Mouse (Mus musculus): ENCODE measurements around the gene Cdhr3.

Gene Cdhr3

DNA sequence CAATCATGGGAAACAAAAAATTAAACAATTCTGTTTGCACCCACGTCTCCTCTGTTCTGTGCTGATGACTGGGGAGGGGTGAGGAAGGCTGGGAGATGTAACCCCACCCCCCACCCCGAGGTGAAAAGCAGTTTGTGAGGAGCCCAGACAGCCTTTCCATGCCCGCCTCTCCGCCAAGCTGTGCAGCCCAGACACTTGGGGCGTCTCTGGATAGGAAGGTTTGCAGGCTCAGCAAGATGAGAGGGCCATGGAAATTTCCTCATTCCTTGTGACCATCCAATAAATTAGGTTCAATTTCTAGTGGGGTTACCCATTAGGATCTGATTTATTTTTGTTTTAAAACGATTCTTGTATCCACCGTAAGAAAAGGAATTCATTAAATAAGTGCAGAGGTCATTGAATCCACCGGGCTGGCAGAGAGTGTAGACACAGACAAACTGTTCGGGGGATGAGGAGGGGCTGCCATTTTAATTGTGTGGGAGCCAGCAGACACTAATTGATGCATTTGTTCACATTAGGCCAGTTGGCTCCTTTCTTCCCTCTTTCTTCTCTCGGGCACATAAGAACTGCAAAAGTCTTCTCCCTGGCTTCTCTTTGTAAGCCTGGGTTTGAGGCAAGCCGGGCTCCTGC is 57.5 kb downstream of the Cdhr3 start:
- DNase-seq (ENCODE audit: low spot score in 2 of 2), result no peak

DNA sequence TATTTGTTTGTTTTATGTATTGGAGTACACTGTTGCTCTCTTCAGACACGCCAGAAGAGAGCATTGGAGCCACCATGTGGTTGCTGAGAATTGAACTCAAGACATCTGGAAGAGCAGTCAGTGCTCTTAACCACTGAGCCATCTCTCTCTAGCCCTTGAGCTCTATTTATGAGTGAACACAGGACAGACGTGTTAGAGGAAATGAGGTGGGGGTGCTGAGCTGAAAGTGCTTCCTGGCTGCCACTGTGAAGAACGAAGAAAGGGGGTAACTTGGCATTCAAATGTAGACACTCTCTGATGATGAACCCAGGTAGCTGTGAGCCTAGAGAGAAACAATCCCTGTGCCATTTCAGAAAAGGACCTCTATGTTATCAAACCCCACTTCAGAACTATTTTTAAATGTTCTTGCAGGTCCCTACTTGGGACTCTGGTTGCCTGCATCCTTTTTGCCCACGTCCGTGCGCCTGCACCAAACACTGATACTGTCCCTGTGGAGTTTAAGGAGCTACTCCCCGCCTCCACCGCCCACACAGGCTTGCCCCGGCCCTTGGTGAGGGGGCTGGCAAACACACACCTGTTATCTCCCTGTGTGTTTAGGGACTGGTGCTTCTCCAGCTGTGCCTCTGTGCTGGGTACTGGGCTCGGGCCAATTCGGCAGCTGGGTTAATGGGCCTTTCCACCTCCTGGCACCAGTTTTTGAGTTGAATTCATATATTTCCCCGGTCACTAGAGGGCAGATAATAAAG is 58.2 kb downstream of the Cdhr3 start:
- DNase-seq (ENCODE audit: low spot score in 2 of 2), result peak in 1 of 2 experiments; percentile 35

DNA sequence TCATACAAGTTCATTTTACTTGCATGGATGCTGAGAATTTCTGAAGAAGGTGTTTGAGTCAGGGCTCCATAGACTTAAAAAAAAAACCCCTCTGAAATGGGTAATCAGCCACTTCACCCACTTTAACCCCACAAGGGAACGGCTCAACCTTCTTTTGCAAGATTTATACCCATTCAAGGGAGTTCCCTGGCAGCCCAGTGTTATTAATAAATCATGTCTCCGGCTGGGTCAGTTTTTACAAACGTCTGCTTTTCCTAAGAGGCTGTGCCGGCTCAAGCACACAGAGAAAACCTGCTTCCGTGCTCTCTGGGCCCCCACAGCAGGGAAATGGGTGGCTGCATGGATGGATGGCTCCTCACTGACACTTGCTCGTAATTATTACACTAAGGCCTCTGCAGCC is 59.5 kb downstream of the Cdhr3 start:
- DNase-seq (ENCODE audit: low spot score in 2 of 2), result no peak

DNA sequence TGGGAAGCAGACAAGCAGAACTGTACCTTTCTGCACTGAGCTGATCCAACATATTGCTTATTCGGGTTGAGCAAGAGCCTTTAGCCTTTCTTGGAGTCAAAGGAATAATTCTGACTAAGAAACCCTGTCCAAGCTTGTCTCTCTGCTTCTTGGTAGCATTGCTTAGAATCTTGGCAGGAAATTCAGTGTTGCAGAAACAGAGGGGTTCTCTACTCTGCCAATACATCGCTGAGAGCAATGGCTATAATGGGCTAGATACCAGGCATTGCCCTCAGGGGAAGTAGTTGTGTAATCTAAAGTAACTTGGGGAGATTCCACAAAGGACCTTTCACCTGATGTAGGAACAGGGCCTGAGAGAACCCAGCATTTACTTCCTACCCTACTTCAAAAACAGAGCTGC is 62.1 kb downstream of the Cdhr3 start:
- no peak for DNase-seq (ENCODE audit: low spot score in 2 of 2)

DNA sequence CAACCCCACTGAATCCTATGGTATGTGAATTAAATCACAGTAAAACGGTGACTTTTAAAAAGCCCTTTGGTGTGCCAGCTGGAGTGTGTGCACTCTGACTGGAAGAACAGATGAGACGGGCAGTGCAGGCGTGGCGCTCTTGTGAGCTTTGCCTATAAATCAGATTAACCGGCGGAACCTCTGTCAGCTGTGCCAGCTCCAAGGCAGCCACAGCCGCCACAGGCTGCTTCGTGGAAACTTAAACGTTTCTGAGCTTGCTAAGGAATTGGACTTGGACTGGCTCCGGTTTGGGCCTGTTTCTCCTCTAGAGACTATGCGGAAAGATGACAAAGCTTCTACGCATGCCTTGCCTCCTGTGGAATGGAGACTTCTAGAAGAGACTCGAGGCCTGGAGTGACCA is 62.6 kb downstream of the Cdhr3 start:
- no peak for DNase-seq (ENCODE audit: low spot score in 2 of 2)

DNA sequence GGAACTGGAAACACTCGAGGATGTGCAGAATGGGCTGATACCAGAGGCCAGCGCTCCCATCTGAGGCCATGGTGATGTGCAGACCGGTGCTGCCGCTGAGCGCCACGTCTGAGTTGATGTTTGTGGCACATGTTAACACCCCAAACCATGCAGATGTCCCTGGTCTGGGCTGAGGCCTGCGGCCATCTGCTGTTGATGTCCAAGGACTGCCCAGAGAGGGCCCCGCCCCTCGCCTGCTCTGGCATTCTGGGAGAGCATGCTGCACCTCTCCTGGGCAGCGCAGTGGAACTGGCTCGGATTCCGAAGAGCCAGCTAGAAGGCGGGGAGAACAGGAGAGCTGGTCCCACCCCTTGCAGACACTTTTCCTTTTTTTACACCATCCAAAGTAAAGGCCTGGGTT is 64.0 kb downstream of the Cdhr3 start:
- DNase-seq (ENCODE audit: low spot score in 2 of 2), result no peak

DNA sequence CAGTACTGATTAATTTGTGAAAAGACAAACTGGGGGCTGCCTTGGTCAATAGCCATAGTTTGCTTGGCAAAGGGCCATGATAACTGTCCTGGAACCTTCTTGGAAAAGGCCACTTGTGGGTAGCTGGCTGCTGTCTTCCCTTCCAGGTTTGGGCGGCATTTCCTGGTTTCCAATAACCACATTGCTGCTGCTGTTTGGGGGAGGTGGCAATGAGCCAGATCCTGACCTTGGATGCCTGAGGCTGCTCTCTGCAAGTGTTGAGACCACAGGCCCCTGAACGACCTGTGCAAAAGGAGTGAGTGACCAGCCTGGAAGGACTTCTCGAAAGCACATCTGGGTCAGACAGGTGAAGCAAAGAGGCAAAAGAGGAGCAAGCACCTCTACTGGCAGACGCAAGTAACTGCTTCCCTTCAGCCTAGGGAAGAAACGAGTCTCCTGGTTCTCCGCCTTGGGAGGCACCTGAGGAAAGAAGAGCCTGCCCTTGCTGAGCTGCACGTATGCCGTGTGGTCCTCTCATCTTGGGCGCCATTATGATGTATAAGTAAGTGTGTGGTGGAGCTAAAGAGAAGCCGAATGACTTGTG is 64.5 kb downstream of the Cdhr3 start:
- no peak for DNase-seq (ENCODE audit: low spot score in 2 of 2)

DNA sequence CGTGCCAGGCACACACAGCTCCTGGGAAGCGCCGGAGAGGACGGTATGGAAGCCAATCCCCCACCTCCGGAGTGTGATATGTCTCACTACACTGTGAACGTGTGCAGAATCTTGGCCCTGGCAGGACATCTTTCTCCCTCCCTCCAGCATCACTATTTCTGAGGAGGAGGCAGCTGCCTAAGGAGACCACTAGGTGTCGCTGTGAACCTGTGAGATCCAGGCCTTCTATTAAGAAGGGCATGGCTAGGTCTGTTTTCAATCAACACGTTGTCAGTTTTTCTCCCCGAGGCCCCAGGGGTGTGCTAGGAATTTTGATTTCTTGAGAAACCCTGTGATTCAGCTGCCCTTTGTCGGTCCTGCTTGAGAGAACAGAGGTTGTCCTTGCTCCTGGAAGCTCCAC is 65.6 kb downstream of the Cdhr3 start:
- peak; percentile 64 to 71 for DNase-seq (ENCODE audit: low spot score in 2 of 2)

DNA sequence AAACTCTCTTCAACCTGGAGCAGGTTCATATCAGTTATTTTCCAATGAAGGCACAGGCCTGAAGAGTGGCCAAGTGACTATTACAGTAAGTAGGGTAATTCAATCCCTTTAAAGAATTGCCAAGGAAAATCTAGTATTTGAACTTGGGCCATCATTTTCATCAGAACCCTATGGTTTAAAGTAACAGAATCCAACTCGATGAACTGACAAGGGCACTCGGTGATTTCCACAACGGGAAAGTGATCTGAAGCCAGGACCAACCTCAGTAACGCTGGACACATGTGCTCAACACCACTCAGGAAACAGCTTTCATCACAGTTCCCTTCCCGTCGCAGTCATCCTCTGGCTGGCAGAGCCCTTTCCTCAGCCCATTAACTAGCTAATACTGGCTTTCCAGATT is 68.2 kb downstream of the Cdhr3 start:
- no peak for DNase-seq (ENCODE audit: low spot score in 2 of 2)

DNA sequence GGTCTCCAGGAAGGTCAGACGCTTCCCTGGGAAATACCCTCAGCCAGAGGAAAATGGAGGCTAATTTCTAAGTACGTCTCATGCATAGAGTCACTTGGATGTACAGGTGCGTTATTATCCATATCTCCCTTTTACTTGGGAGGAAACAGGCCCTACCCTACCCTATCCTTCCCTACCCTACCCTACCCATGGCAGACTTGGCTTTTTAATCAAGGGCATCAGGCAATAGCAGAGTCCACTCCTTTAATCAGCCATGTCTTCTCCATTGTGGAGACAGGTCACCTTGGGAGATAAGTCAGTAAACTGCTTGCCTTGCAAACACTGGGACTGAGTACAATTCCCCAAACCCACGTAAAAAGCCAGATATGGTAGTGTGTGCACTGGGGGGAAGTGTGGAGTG is 70.9 kb downstream of the Cdhr3 start:
- DNase-seq (ENCODE audit: low spot score in 2 of 2), result no peak

DNA sequence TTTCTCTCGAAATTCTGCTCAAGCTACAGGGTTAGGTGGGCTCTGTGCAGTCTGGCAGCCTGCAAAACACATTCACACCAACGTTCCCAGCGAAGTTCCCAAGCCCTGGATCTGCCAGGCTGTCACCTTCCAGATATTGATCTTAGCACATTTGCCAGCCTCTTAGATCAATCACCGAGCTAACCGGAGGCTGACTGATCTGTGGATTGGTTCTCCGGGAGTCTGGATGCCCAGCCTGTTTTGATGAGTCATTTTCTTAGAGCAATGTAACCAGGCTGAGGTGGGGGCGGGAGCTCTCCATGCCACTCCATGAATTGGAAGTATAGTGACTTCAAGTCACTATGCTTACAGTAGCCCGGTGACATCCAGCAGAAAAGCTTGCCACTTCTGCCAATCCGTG is 71.5 kb downstream of the Cdhr3 start:
- no peak for DNase-seq (ENCODE audit: low spot score in 2 of 2)

DNA sequence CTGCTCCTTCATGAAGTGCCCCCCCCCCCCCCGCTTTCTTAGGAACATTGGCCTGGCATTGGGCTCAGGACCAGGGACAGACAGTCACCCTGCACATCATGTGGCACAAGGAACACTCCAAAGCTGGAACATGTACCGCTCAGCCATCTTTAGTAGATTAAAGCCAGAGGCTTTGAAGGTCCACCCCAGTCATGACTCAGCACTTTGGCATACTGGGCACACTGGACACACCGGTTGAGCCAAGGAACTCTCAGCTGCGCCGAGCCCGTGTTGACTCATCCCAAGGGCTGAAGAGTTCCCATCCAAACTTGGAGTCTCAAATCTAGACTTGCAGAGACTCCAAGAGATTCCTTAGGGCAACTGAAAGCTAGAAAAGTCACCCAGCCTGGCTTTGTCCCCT is 72.7 kb downstream of the Cdhr3 start:
- DNase-seq (ENCODE audit: low spot score in 2 of 2), result no peak

DNA sequence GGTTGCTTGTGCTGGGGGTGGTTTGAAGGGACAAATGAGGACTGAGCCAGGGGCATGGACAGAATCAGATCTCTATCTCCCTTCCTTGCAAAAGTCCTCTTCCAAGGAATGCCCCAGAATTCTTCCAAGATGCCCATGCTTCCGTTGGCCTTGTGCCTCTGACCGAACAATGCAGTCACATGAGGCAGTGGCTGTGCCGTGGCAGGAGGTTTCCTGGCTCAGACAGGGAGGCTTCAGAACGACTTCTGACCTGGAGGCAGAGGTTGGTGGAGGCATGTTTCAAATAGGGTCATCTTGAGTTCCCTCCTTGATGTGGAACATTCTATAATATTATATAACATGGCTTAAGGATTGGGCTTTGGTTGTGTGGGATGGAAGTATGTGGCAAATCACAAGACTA is 74.1 kb downstream of the Cdhr3 start:
- DNase-seq (ENCODE audit: low spot score in 2 of 2), result no peak

DNA sequence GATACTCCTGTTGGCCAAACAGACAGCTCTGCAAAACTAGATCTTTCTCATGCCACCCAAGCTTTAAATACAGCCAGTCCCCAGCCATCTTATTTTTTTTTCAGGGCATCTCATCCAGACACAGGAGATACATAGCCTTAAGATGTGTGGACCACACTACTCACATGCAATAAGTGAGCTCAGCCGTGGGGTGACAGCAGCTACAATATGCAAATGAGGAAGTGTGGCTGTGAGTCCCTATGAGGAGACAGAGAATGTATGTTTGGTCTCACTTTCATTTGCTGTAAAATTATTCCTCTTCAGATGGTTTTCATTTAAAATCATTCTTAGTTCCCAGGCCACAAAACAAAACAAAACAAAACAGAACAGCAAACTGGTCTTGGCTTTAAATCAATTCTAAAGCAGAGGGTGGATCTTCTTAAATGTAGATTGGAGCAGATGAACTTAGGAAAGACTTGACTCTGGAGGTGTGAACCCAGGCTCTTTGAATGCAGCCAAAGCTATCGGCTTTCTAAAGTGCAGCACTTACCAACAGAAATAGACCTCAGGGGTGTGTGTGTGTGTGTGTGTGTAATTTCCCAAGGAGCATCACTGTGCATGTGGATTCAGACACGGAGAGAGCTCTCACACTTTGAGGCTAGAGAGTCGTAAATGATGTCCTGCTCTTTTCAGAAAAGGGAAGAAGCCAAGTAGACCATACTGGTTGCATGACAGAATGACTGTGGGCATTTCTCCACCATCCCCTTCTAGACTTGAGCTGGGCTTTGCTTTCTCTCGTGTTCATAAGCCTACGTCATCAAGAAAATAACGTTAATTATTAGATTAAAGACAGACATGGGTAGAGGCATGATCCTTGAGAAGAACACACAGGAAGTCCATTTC is 75.6 kb downstream of the Cdhr3 start:
- no peak for DNase-seq (ENCODE audit: low spot score in 2 of 2)

DNA sequence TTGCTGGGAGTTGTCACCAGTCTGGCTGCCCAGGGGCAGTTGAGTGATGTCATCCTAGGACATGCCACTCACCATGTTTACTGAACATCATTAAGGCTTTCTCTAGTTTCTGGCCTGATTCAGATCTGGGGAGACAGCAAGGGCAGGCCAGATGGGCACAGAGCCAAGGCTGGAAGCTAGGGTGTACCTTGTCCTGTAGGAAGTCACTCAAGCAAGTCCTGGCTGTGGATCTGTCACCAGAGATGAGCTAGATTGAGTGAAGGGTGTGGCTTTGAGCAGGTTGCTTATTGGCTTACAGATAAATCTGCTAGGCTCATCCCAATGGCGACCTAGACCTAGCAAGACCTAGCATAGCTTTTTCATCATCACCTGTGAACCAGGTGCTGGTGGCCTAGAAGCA is 77.6 kb downstream of the Cdhr3 start:
- DNase-seq (ENCODE audit: low spot score in 2 of 2), result no peak

DNA sequence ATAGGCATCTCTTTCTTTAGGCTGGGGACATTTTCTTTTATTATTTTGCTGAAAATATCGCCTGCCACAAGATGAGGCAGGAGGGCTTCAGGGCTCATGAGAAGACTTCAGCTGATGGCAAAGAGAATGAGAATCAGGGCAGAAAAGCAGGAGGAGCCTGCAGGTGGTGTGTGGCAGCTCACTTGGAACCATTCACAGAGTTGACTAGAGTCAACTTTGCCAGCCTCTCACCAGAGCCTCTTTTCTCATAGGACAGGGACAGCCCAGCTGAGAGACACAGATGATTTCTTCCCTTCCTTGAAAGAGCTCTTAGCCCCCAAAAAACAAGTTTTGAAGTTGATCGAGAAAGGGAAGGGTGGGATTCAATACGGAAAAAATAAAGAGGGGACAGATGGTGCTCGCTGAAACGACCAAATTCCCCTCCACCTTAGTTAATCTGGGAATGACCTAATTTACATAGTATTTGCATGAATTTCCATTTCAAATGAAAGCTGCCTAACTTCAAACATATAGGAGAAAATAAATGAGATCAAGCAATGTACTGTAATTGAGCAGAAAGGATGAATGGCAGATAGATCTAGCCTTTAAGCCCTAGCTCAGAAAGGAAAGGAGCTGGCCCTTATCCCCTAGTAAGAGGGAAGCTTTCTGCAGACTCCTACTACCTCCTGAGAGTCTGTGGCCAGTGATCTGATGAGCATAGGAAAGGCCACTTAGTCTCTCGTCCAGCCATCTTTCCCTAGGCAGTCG is 78.5 kb downstream of the Cdhr3 start:
- DNase-seq (ENCODE audit: low spot score in 2 of 2), result no peak

DNA sequence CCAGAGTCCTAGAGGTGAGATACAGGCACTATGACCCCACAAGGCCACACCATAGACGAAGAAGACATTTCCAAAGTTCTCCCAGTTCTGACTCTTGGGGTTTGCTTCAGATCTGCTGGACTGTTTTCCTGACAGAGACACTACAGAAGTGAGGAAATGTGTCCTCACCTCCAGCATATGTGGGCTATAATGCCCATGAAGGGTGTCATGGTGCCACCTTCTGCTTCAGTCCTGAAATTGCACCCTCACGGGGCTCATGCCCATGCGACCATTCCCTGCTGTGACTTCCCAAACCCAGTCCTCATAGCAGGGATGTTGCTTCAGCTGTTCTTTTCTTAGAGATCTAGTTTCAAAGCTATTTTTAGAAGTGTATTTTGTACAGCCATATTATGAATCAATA is 82.6 kb downstream of the Cdhr3 start:
- DNase-seq (ENCODE audit: low spot score in 2 of 2), result no peak

DNA sequence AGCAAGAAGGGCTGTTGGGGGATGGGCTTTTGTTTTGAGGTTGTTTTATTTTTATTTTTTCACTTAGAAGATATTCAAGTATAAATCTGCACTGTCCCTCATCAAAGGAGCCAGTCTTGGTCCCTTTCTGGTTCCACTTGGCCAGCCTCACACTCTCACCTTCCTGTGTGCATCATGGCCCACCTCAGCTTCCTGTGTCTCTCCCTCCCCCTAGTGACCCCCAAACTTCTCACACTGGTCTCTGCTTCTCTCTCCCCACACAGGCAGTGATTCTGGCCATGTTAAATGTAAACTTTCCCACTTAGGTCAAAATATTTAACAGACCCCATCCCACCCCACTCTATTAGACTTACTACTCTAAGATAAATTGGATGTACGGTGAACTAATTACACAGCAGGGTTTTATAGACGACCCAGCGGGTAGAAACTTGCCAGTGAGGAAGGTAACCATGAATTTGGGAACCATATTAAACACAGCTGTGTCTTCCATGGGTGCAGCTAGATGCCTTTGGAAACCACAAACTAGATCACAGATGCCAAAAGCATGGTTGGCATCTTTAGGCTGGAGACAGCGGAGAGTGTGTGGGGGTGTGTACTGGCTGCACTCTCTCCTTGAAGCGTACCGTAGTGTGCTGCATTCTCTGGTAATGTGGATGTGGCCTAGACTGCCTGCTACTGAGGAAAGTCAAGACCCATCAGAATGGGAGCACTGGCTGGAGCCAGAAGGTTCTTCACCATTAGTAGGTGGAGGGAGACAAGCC is 83.3 kb downstream of the Cdhr3 start:
- no peak for DNase-seq (ENCODE audit: low spot score in 2 of 2)

DNA sequence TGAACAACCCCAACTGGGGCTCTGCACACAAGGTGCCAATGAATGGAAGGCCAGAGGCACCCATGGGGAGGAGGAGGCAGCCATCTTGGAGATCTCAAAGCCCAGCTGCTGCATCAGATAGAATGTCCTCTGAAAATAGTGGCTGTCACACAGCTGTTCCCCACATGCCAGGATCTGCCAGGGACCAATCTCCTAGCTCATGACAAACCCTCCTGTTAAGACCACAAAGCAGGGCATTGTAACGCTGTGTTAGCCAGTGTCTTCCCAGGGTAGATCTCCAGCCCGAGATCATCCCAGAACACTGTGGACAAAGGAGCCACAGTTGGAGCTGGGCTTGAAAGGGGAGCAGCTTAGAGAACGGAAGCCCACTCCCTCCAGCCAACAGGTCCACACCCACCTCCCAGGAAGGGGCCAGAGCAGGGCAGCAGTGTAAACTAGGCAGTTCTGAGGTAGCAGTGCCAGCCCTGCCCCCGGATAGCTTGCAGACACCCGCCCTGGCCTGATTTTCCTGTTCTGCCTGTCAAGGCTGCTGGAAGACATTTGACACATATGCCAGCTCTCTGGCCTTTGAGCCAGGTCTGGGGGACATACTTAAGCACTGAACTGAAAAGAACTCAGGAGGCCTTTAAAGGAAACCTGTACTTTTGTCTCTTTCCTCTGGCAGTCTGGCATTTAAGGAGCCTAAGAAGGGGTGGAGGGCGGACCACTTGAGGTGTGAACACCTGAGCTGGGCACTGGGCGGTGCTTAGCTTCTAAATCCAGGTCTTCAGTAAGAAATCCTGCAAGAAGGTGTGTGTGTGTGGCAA is 84.2 kb downstream of the Cdhr3 start:
- no peak for DNase-seq (ENCODE audit: low spot score in 2 of 2)

DNA sequence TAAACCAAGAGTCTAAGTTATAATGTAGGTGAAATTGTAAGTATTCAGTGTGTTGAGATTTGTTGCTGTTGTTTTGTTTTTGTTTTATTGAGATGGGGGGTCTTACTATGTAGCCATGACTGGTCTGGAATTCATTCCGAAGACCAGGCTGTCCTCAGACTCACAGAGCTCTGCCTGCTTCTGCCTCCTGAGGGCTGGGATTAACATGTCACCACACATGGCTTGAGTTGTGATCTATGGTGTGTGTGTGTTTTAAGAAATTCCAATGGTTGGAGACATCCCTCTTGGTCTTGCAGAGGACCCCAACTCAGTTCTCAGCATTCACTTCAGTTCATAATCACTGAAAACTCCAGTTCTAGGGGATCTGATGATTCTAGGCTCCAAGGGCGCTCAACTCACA is 85.5 kb downstream of the Cdhr3 start:
- DNase-seq (ENCODE audit: low spot score in 2 of 2), result no peak

Measured in cerebellum, postnatal 4 days (tissue).